Mouse (Mus musculus): ENCODE measurements around the gene Eif5. TPM values are rescaled to one million over a fixed set of nuclear protein-coding genes. Genes with fewer than 3 reads are reported as not detected.
"Not testable (repeated sequence)": the region's sequence is repeated elsewhere in the genome, so short reads cannot be mapped to it uniquely, and the experiment has no call there.

Eif5 gene
- polyA plus RNA-seq, 1 experiment from 2014 or later = 518 TPM

DNA sequence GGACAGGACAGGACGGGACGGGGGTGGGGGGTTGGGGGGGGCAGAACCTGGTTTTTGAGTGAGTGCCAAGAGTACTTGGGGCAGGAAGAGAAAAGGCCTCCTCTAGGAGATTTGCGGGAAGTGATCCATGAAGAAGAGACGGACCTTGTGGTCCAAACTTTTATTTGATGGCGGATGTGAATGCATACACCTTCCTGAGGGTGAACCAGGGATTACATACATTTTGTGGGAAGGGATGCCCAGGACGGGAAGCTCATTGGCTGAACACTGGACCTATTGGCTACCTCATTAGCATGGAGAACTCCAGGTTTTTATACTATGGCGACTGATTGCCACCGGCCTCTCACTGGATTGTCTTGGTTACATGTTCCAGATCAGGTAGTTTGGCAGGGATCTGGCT is 14.5 kb downstream of the Eif5 start:
- H3K4me3 ChIP-seq (ENCODE audit: low read depth, low read length) = no peak overlapping the region
- no peak overlapping the region for H3K9ac ChIP-seq (replicated peaks; ENCODE audit: low read depth, low read length)
- no peaks in the 10 kb centered on the region for H3K4me1 ChIP-seq (ENCODE audit: control insufficient read depth, insufficient read depth, low read length)
- no peaks in the 10 kb centered on the region for H3K9me3 ChIP-seq (ENCODE audit: control insufficient read depth, low read length)
- H3K36me3 ChIP-seq (ENCODE audit: control insufficient read depth, insufficient read depth, low read length) = no peaks in the 10 kb centered on the region
- no peak overlapping the region for H3K4me2 ChIP-seq (ENCODE audit: low read depth, low read length)
- ATAC-seq (ENCODE audit: low read depth) = no peak
- no peak overlapping the region for H3K27ac ChIP-seq (ENCODE audit: low read depth, low read length)
- no peaks in the 10 kb centered on the region for H3K27me3 ChIP-seq (ENCODE audit: control insufficient read depth, insufficient read depth, low read length)
- 76% methylated on average over 8 of the region's 8 CpGs for WGBS

DNA sequence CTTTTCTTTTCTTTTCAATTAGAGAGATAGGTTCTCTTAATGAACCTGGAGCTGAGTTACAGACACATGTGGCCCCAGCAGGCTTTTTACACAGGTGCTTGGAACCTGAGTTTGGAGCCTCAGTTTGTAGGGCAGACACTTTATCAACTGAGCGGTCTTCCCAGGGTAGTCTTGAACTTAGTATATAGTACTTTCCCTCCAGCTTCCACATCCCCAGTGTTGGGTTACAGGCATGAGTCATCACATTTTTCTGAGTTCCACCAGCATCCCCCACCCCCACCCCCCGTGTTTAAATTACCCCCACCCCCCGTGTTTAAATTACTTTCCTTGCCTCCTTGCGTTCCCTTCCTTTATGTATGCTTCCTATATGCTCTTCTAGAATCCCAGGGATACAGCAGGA is 17.5 kb downstream of the Eif5 start:
- Histone ChIP-seq H3K4me2 (ENCODE audit: low read depth, low read length) (no peak overlapping the region), H3K36me3 (ENCODE audit: control insufficient read depth, insufficient read depth, low read length) (no peaks in the 10 kb centered on the region), H3K27ac (ENCODE audit: low read depth, low read length) (no peak overlapping the region), H3K27me3 (ENCODE audit: control insufficient read depth, insufficient read depth, low read length) (no peaks in the 10 kb centered on the region), H3K4me1 (ENCODE audit: control insufficient read depth, insufficient read depth, low read length) (peaks cover under 1% of the 10 kb centered on the region; the same call in 1 of the 2 replicates), H3K9me3 (ENCODE audit: control insufficient read depth, low read length) (no peaks in the 10 kb centered on the region), H3K4me3 (ENCODE audit: low read depth, low read length) (no peak overlapping the region), H3K9ac (replicated peaks; ENCODE audit: low read depth, low read length) (no peak overlapping the region)
- no peak for ATAC-seq (ENCODE audit: low read depth)
- WGBS = 78% methylated on average over 4 of the region's 4 CpGs

DNA sequence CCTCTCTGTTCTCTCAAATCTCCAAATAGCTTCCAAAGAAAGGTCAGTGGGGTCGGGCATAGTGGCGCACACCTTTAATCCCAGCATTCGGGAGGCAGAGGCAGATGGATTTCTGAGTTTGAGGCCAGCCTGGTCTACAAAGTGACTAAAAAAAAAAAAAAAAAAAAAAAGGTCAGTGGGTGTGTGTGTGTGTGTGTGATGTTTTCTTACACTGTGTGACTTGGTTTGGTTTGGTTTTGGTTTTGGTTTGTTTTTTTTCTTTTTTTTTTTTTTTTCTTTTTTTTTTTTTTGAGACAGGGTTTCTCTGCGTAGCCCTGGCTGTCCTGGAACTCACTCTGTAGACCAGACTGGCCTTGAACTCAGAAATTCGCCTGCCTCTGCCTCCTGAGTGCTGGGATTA is 18.1 kb downstream of the Eif5 start:
- H3K4me1 ChIP-seq (ENCODE audit: control insufficient read depth, insufficient read depth, low read length); ATAC-seq (ENCODE audit: low read depth); H3K9me3 ChIP-seq (ENCODE audit: control insufficient read depth, low read length); H3K4me2 ChIP-seq (ENCODE audit: low read depth, low read length); H3K9ac ChIP-seq (replicated peaks; ENCODE audit: low read depth, low read length); H3K27me3 ChIP-seq (ENCODE audit: control insufficient read depth, insufficient read depth, low read length); H3K36me3 ChIP-seq (ENCODE audit: control insufficient read depth, insufficient read depth, low read length); H3K4me3 ChIP-seq (ENCODE audit: low read depth, low read length); H3K27ac ChIP-seq (ENCODE audit: low read depth, low read length): not testable (repeated sequence)
- WGBS = 81% methylated on average over 5 of the region's 5 CpGs

DNA sequence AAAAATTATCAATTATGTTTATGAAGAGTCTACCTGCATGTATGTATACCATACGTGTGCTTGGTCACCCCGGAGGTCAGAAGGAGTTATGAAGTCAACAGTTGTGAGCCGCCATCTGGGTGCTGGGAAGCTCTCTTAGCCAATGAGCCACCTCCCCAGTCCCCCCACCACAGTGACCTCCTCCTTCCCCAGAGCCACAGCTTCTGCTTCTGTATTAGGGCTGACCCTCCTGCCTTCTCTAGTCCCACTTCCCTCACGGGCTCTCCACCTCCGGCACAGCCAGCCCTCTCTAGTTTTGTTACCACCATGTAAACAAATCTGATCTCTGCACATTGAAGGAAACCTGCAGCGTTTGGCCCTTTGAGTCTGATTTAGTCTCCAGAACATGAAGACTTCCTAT is 19.7 kb downstream of the Eif5 start:
- no peak for ATAC-seq (ENCODE audit: low read depth)
- 75% methylated on average over 6 of the region's 6 CpGs for WGBS
- H3K36me3 ChIP-seq (ENCODE audit: control insufficient read depth, insufficient read depth, low read length) = no peaks in the 10 kb centered on the region

DNA sequence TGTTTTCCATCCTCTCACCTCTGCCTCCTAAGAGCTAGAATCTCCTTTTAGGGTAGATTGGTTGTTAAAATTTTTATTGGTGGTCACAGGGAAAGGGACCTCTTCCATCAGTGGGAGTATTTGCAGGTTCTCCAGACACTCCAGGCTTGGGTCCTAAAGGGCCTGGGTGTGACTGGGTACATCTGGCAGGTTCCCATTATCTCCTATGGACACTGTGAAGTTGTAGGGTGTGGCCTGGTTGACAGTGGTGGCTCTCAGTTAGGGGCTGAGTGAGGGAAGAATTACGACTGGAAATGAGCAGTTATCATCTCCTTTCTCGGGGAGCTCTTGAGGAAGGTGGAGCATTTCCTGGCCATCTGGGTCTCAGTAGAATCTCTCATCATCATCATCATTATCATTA is 20.8 kb downstream of the Eif5 start:
- 61% methylated on average over 2 of the region's 2 CpGs for WGBS
- H3K27ac ChIP-seq (ENCODE audit: low read depth, low read length) = no peak overlapping the region
- H3K4me2 ChIP-seq (ENCODE audit: low read depth, low read length) = no peak overlapping the region
- H3K27me3 ChIP-seq (ENCODE audit: control insufficient read depth, insufficient read depth, low read length) = no peaks in the 10 kb centered on the region
- no peaks in the 10 kb centered on the region for H3K9me3 ChIP-seq (ENCODE audit: control insufficient read depth, low read length)
- no peak overlapping the region for H3K9ac ChIP-seq (replicated peaks; ENCODE audit: low read depth, low read length)
- peaks cover 3% of the 10 kb centered on the region; the same call in 1 of the 2 replicates for H3K4me1 ChIP-seq (ENCODE audit: control insufficient read depth, insufficient read depth, low read length)
- no peak overlapping the region for H3K4me3 ChIP-seq (ENCODE audit: low read depth, low read length)
- ATAC-seq (ENCODE audit: low read depth) = no peak
- H3K36me3 ChIP-seq (ENCODE audit: control insufficient read depth, insufficient read depth, low read length) = no peaks in the 10 kb centered on the region

More for the DNA sequence above, 19.7 kb downstream of the Eif5 start:
- H3K4me1 ChIP-seq (ENCODE audit: control insufficient read depth, insufficient read depth, low read length) = peaks cover 3% of the 10 kb centered on the region; the same call in 1 of the 2 replicates
- H3K27ac ChIP-seq (ENCODE audit: low read depth, low read length) = no peak overlapping the region
- H3K4me3 ChIP-seq (ENCODE audit: low read depth, low read length) = no peak overlapping the region
- no peak overlapping the region for H3K9ac ChIP-seq (replicated peaks; ENCODE audit: low read depth, low read length)
- no peak overlapping the region for H3K4me2 ChIP-seq (ENCODE audit: low read depth, low read length)
- H3K27me3 ChIP-seq (ENCODE audit: control insufficient read depth, insufficient read depth, low read length) = no peaks in the 10 kb centered on the region
- H3K9me3 ChIP-seq (ENCODE audit: control insufficient read depth, low read length) = no peaks in the 10 kb centered on the region

DNA sequence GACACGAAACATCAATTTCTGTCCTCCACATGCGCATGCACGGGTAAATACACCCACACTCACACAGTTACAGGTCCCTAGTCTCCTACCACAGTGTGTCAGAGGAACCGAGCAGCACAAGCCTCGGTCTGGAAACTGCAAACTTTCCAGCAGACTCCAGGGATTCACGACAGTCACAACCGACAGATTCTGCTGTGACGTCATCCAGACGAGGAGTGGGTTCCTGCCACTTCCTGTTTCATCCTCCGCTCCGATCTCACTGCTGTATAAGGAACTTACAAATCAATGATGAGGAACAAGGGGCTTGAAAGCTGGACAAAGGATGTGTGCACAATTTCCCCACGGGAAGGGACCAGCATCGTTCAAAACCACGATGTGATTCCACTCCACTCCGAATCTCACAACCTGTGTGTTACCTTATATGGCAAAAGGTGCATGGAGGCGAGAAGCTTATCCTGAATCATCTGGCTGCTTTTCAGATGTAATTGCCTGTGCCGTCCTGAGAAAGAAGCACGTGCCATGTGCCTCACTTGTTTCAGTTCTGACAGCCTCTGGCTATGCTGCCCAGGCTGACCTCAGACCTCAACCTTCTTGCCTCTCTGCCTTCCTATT is 21.9 kb downstream of the Eif5 start:
- Histone ChIP-seq H3K27ac (ENCODE audit: low read depth, low read length) (peak overlapping the region; percentile 44), H3K36me3 (ENCODE audit: control insufficient read depth, insufficient read depth, low read length) (no peaks in the 10 kb centered on the region), H3K4me2 (ENCODE audit: low read depth, low read length) (peak overlapping the region; percentile 27), H3K27me3 (ENCODE audit: control insufficient read depth, insufficient read depth, low read length) (no peaks in the 10 kb centered on the region), H3K4me3 (ENCODE audit: low read depth, low read length) (no peak overlapping the region; the same call in 1 of the 2 replicates), H3K9ac (replicated peaks; ENCODE audit: low read depth, low read length) (no peak overlapping the region; the same call in 1 of the 2 replicates), H3K4me1 (ENCODE audit: control insufficient read depth, insufficient read depth, low read length) (peaks cover 3% of the 10 kb centered on the region; the same call in 1 of the 2 replicates), H3K9me3 (ENCODE audit: control insufficient read depth, low read length) (no peaks in the 10 kb centered on the region)
- peak; percentile 46 for ATAC-seq (ENCODE audit: low read depth)
- WGBS = 50% methylated on average over 18 of the region's 18 CpGs

DNA sequence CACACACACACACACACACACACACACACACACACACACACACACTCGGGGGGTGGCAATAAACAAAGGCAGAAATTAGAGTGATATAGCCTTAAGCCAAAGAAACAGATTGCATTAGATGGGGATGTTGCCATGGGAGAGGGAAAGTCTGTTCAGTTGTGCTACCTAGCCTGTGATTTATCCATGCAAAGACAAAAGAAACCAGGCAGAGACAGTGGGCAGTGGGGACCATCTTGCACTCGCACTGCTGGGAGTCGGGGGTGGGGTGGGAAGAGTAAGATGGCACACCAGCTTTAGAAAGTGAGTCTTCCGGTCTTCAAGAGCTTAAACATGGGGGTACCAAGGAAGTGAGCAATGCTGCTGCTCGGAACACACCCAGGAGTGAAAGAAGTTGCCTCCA is 22.5 kb downstream of the Eif5 start:
- WGBS = 49% methylated on average over 5 of the region's 5 CpGs
- ATAC-seq (ENCODE audit: low read depth) = peak; percentile 65
- Histone ChIP-seq H3K4me2 (ENCODE audit: low read depth, low read length) (no peak overlapping the region), H3K36me3 (ENCODE audit: control insufficient read depth, insufficient read depth, low read length) (no peaks in the 10 kb centered on the region), H3K4me3 (ENCODE audit: low read depth, low read length) (no peak overlapping the region), H3K27ac (ENCODE audit: low read depth, low read length) (peak overlapping the region; percentile 44; the same call in 1 of the 2 replicates), H3K9me3 (ENCODE audit: control insufficient read depth, low read length) (no peaks in the 10 kb centered on the region), H3K27me3 (ENCODE audit: control insufficient read depth, insufficient read depth, low read length) (no peaks in the 10 kb centered on the region), H3K9ac (replicated peaks; ENCODE audit: low read depth, low read length) (no peak overlapping the region), H3K4me1 (ENCODE audit: control insufficient read depth, insufficient read depth, low read length) (peaks cover 3% of the 10 kb centered on the region; the same call in 1 of the 2 replicates)

DNA sequence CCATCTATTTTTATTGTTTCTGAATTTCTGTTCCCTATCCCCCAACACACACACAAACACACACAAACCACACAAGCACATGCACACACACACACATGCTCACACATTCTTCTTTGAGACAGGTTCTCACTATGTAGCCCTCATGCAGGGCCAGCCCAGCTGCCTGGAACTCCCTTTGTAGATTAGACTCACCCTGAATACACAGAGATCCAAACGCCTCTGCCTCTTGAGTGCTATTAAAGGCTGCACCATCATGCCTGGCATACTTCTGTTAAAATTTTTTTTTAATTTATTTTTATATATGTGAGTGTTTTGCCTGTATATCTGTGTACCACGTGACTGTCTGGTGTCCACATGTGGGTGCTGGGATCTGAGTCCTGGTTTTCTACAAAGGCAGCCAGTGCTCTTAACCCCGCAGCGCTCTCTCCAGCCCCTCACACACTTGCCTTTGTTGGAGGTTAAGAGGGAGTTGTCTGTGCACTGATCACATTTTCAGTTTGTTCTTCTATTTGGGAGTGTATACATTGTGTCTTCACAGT is 24.5 kb downstream of the Eif5 start:
- no peak for ATAC-seq (ENCODE audit: low read depth)
- Histone ChIP-seq H3K4me3 (ENCODE audit: low read depth, low read length) (no peak overlapping the region), H3K9me3 (ENCODE audit: control insufficient read depth, low read length) (no peaks in the 10 kb centered on the region), H3K9ac (replicated peaks; ENCODE audit: low read depth, low read length) (no peak overlapping the region), H3K36me3 (ENCODE audit: control insufficient read depth, insufficient read depth, low read length) (no peaks in the 10 kb centered on the region), H3K4me1 (ENCODE audit: control insufficient read depth, insufficient read depth, low read length) (peaks cover 3% of the 10 kb centered on the region; the same call in 1 of the 2 replicates), H3K4me2 (ENCODE audit: low read depth, low read length) (no peak overlapping the region), H3K27me3 (ENCODE audit: control insufficient read depth, insufficient read depth, low read length) (no peaks in the 10 kb centered on the region), H3K27ac (ENCODE audit: low read depth, low read length) (peak overlapping the region; percentile 28; the same call in 1 of the 2 replicates)
- 53% methylated on average over 4 of the region's 4 CpGs for WGBS

DNA sequence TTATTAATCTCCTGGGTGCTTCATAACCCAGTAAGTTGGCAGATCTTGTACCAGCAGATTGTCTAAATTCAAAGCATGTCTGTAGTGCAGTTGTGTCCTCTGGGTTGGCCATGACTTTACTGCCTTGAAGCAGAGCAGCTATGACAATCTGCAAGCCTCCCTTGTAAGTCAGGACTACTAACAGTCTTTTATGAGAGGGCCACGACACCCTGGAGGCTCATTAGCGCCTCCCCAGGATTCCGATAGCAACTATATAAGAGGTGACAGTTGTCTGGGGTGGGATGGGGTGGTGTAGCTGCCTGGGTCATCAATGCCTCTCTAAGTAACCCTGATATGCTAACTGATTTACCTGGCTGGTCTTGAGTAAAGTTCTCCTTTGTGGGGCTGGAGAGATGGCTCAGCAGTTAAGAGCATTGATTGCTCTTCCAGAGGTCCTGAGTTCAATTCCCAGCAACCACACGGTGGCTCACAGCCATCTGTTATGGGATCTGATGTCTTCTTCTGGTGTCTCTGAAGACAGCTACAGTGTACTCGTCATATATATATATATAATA is 25.3 kb downstream of the Eif5 start:
- Histone ChIP-seq H3K36me3 (ENCODE audit: control insufficient read depth, insufficient read depth, low read length) (no peaks in the 10 kb centered on the region), H3K4me2 (ENCODE audit: low read depth, low read length) (no peak overlapping the region), H3K4me3 (ENCODE audit: low read depth, low read length) (no peak overlapping the region), H3K27me3 (ENCODE audit: control insufficient read depth, insufficient read depth, low read length) (no peaks in the 10 kb centered on the region), H3K4me1 (ENCODE audit: control insufficient read depth, insufficient read depth, low read length) (peaks cover 3% of the 10 kb centered on the region; the same call in 1 of the 2 replicates), H3K27ac (ENCODE audit: low read depth, low read length) (no peak overlapping the region), H3K9me3 (ENCODE audit: control insufficient read depth, low read length) (no peaks in the 10 kb centered on the region), H3K9ac (replicated peaks; ENCODE audit: low read depth, low read length) (no peak overlapping the region)
- ATAC-seq (ENCODE audit: low read depth) = no peak
- WGBS = 36% methylated on average over 5 of the region's 5 CpGs

Data from neural tube, embryonic 14.5 days (tissue).